Mouse (Mus musculus) lung, embryonic 14.5 days (tissue): ENCODE results near the gene Olfr370. TPM values are rescaled to one million over a fixed set of nuclear protein-coding genes. Genes with fewer than 3 reads are reported as not detected.

Experiments used
- ATAC-seq: fragments of 200-750 bp; cut with Nextera tagmentation; 2 replicates; pipeline ENCODE4 v1.8.0; 2017; ENCODE audit warnings: mild to moderate bottlenecking, moderate TSS enrichment, moderate library complexity; ENCODE audit not compliant: insufficient read depth
- DNase-seq: peaks from one replicate; pipeline ENCODE4 v3.0.0-alpha.2; 2015
- H3K27ac ChIP-seq: fragments of 300-500 bp; sonication (generic); 2 replicates; pipeline ENCODE4 v1.5.1; 2014; ENCODE audit warnings: low read depth, mild to moderate bottlenecking, moderate library complexity
- H3K27me3 ChIP-seq: fragments of 300-500 bp; sonication (generic); 2 replicates; pipeline ENCODE4 v1.6.1; 2014; ENCODE audit warnings: low read length, control low read depth; ENCODE audit not compliant: insufficient read depth
- H3K36me3 ChIP-seq: fragments of 300-500 bp; sonication (generic); 2 replicates; pipeline ENCODE4 v1.6.1; 2014; ENCODE audit warnings: control low read depth; ENCODE audit not compliant: insufficient read depth
- H3K4me1 ChIP-seq: fragments of 300-500 bp; sonication (generic); 2 replicates; pipeline ENCODE4 v1.6.1; 2014; ENCODE audit warnings: antibody characterized with exemption, control low read depth; ENCODE audit not compliant: insufficient read depth
- H3K4me2 ChIP-seq: fragments of 300-500 bp; sonication (generic); 2 replicates; pipeline ENCODE4 v1.6.1; 2014; ENCODE audit warnings: mild to moderate bottlenecking
- H3K4me3 ChIP-seq: fragments of 300-500 bp; sonication (generic); 2 replicates; pipeline ENCODE4 v1.5.1; 2014; ENCODE audit warnings: low read depth, low read length
- H3K9ac ChIP-seq: fragments of 300-500 bp; sonication (generic); 2 replicates; pipeline ENCODE4 v1.6.1; 2014
- H3K9me3 ChIP-seq: fragments of 300-500 bp; sonication (generic); 2 replicates; pipeline ENCODE4 v1.6.1; 2016; ENCODE audit warnings: low read depth, low read length, control low read depth
- CTCF ChIP-seq: IDR thresholded peaks from 2 replicates; pipeline ENCODE4 v1.5.1; 2016; ENCODE audit warnings: antibody characterized with exemption, low read depth
- WGBS: fragments of 180-500 bp; shearing (Covaris S2); extraction: QIAGEN DNeasy Blood & Tissue Kit; methylation state at CpG from one replicate; pipeline ENCODE4 v1.1.7; 2014; 5-methylcytosine and 5-hydroxymethylcytosine counted together
- polyA plus RNA-seq: library from polyadenylated mRNA; unstranded; fragments of >200 nt; fragmentation: Nextera tagmentation; extraction: Ambion mirVana; gene quantifications from 2 replicates; pipeline ENCODE4 v1.2.1, GENCODE M21; 2014

Gene Olfr370
- polyA plus RNA-seq, 1 experiment from 2014 or later: not detected

- H3K27me3 ChIP-seq: no peaks in the 10 kb centered on the region
- H3K4me2 ChIP-seq: peak overlapping the region; percentile 40
- ATAC-seq (peak; percentile 35), DNase-seq (peak; percentile 22)
- H3K36me3 ChIP-seq: peaks cover 40% of the 10 kb centered on the region
- H3K4me3 ChIP-seq: 0 out of 2 replicates have a peak overlapping the region, but pooled peaks have one; percentile 4
- no peak for TF ChIP-seq CTCF
- H3K4me1 ChIP-seq: peaks cover 15% of the 10 kb centered on the region
- peak overlapping the region; percentile 32; the same call in 1 of the 2 replicates for H3K9ac ChIP-seq
- WGBS: 56% methylated on average over 17 of the region's 17 CpGs
- peak overlapping the region; percentile 95 for H3K27ac ChIP-seq
- H3K9me3 ChIP-seq: no peaks in the 10 kb centered on the region
Measured at GRCm38 (mm10) chr8:83575561-83576515, 40.3 kb downstream of the Olfr370 start.

GRCm38 (mm10) chr8:83576516-83576895 is 40.9 kb downstream of the Olfr370 start:
- peaks cover 33% of the 10 kb centered on the region for H3K36me3 ChIP-seq
- ATAC-seq (peak; percentile 39), DNase-seq (peak; percentile 60)
- TF ChIP-seq CTCF: no peak
- H3K9ac ChIP-seq: no peak overlapping the region
- no peak overlapping the region for H3K4me3 ChIP-seq
- peaks cover 15% of the 10 kb centered on the region for H3K4me1 ChIP-seq
- H3K4me2 ChIP-seq: peak overlapping the region; percentile 40
- no peaks in the 10 kb centered on the region for H3K27me3 ChIP-seq
- no peaks in the 10 kb centered on the region for H3K9me3 ChIP-seq
- H3K27ac ChIP-seq: peak overlapping the region; percentile 95
- WGBS: 61% methylated on average over 2 of the region's 4 CpGs

GRCm38 (mm10) chr8:83576921-83577320 is 41.3 kb downstream of the Olfr370 start:
- WGBS: 49% methylated on average over 4 of the region's 4 CpGs
- peak overlapping the region; percentile 28; the same call in 1 of the 2 replicates for H3K9ac ChIP-seq

GRCm38 (mm10) chr8:83577384-83577791 is 41.8 kb downstream of the Olfr370 start:
- Histone ChIP-seq H3K4me1 (peaks cover 15% of the 10 kb centered on the region), H3K4me2 (peak overlapping the region; percentile 31; the same call in 1 of the 2 replicates), H3K9ac (peak overlapping the region; percentile 28; the same call in 1 of the 2 replicates), H3K27ac (peak overlapping the region; percentile 95), H3K4me3 (no peak overlapping the region), H3K9me3 (no peaks in the 10 kb centered on the region), H3K36me3 (peaks cover 24% of the 10 kb centered on the region), H3K27me3 (no peaks in the 10 kb centered on the region)
- 46% methylated on average over 9 of the region's 9 CpGs for WGBS
- no peak for TF ChIP-seq CTCF
- DNase-seq: no peak
- ATAC-seq: no peak

More at GRCm38 (mm10) chr8:83576921-83577320, 41.3 kb downstream of the Olfr370 start:
- no peaks in the 10 kb centered on the region for H3K9me3 ChIP-seq
- H3K27ac ChIP-seq: peak overlapping the region; percentile 95
- DNase-seq: no peak
- H3K27me3 ChIP-seq: no peaks in the 10 kb centered on the region
- H3K4me2 ChIP-seq: peak overlapping the region; percentile 31; the same call in 1 of the 2 replicates
- ATAC-seq: no peak
- TF ChIP-seq CTCF: no peak
- H3K4me3 ChIP-seq: no peak overlapping the region
- H3K36me3 ChIP-seq: peaks cover 29% of the 10 kb centered on the region
- H3K4me1 ChIP-seq: peaks cover 15% of the 10 kb centered on the region

GRCm38 (mm10) chr8:83578131-83579055 is 42.8 kb downstream of the Olfr370 start:
- no peaks in the 10 kb centered on the region for H3K27me3 ChIP-seq
- no peak overlapping the region for H3K4me3 ChIP-seq
- 67% methylated on average over 17 of the region's 17 CpGs for WGBS
- peaks cover 15% of the 10 kb centered on the region for H3K4me1 ChIP-seq
- peak overlapping the region; percentile 76 for H3K27ac ChIP-seq
- H3K4me2 ChIP-seq: no peak overlapping the region
- no peaks in the 10 kb centered on the region for H3K9me3 ChIP-seq
- DNase-seq (no peak), ATAC-seq (no peak)
- H3K36me3 ChIP-seq: peaks cover 16% of the 10 kb centered on the region; the same call in 1 of the 2 replicates
- no peak for TF ChIP-seq CTCF
- no peak overlapping the region for H3K9ac ChIP-seq

- Histone ChIP-seq H3K4me3 (no peak overlapping the region), H3K27ac (no peak overlapping the region), H3K36me3 (peaks cover 14% of the 10 kb centered on the region), H3K4me2 (no peak overlapping the region), H3K27me3 (no peaks in the 10 kb centered on the region), H3K9me3 (no peaks in the 10 kb centered on the region), H3K9ac (no peak overlapping the region), H3K4me1 (peaks cover 15% of the 10 kb centered on the region)
- ATAC-seq: no peak
- DNase-seq: no peak
- no peak for TF ChIP-seq CTCF
- WGBS: 75% methylated on average over 8 of the region's 8 CpGs
Measured at GRCm38 (mm10) chr8:83579676-83580075, 44.1 kb downstream of the Olfr370 start.
